Mouse (Mus musculus) embryonic facial prominence, embryonic 13.5 days (tissue): ENCODE data around the gene Parp8. TPM values are rescaled to one million over a fixed set of nuclear protein-coding genes. Genes with fewer than 3 reads are reported as not detected.

Experiments
- ATAC-seq: fragments of 200-750 bp; cut with Nextera tagmentation; 2 replicates; pipeline ENCODE4 v1.8.0; 2017; ENCODE audit warnings: low read depth; ENCODE audit not compliant: insufficient number of reproducible peaks, insufficient read depth, low FRiP score, low TSS enrichment
- H3K27ac ChIP-seq: fragments of 300-500 bp; sonication (generic); 2 replicates; pipeline ENCODE4 v1.5.1; 2015; ENCODE audit warnings: moderate library complexity, mild to moderate bottlenecking, inconsistent platforms
- H3K27me3 ChIP-seq: fragments of 300-500 bp; sonication (generic); 2 replicates; pipeline ENCODE4 v1.6.1; 2015; ENCODE audit warnings: mild to moderate bottlenecking, inconsistent platforms
- H3K36me3 ChIP-seq: fragments of 300-500 bp; sonication (generic); 2 replicates; pipeline ENCODE4 v1.6.1; 2015; ENCODE audit warnings: mild to moderate bottlenecking, inconsistent platforms
- H3K4me1 ChIP-seq: fragments of 300-500 bp; sonication (generic); 2 replicates; pipeline ENCODE4 v1.6.1; 2015; ENCODE audit warnings: inconsistent platforms
- H3K4me2 ChIP-seq: fragments of 300-500 bp; sonication (generic); 2 replicates; pipeline ENCODE4 v1.6.1; 2015; ENCODE audit warnings: moderate library complexity, mild to moderate bottlenecking, inconsistent platforms
- H3K4me3 ChIP-seq: fragments of 300-500 bp; sonication (generic); 2 replicates; pipeline ENCODE4 v1.5.1; 2015; ENCODE audit warnings: mild to moderate bottlenecking, inconsistent platforms
- H3K9ac ChIP-seq: fragments of 300-500 bp; sonication (generic); 2 replicates; pipeline ENCODE4 v1.6.1; 2015; ENCODE audit warnings: mild to moderate bottlenecking, inconsistent platforms
- H3K9me3 ChIP-seq: fragments of 300-500 bp; sonication (generic); 2 replicates; pipeline ENCODE4 v1.6.1; 2016; ENCODE audit warnings: inconsistent platforms
- WGBS: fragments of 180-500 bp; shearing (Covaris S2); methylation state at CpG from one replicate; pipeline ENCODE4 v1.1.7; 2015; ENCODE audit warnings: mixed read lengths; 5-methylcytosine and 5-hydroxymethylcytosine counted together
- polyA plus RNA-seq: library from polyadenylated mRNA; unstranded; fragments of >200 nt; fragmentation: Nextera tagmentation; extraction: Ambion mirVana; gene quantifications from 2 replicates; pipeline ENCODE4 v1.2.1, GENCODE M21; 2015

The Parp8 gene
- polyA plus RNA-seq, 1 experiment from 2014 or later: 19.9 TPM

- 79% methylated on average over 5 of the region's 5 CpGs for WGBS
- Histone ChIP-seq H3K4me3 (no peak overlapping the region), H3K9me3 (no peaks in the 10 kb centered on the region), H3K9ac (no peak overlapping the region), H3K36me3 (peaks cover 13% of the 10 kb centered on the region), H3K27me3 (no peaks in the 10 kb centered on the region), H3K27ac (no peak overlapping the region), H3K4me1 (no peaks in the 10 kb centered on the region), H3K4me2 (no peak overlapping the region)
- no peak for ATAC-seq
Measured at GRCm38 (mm10) chr13:116903394-116903793, 121.9 kb downstream of the Parp8 start.

- no peaks in the 10 kb centered on the region for H3K4me1 ChIP-seq
- peaks cover 28% of the 10 kb centered on the region for H3K36me3 ChIP-seq
- H3K4me2 ChIP-seq: no peak overlapping the region
- 90% methylated on average over 5 of the region's 5 CpGs for WGBS
- H3K9ac ChIP-seq: no peak overlapping the region
- ATAC-seq: no peak
- H3K9me3 ChIP-seq: no peaks in the 10 kb centered on the region
- H3K4me3 ChIP-seq: no peak overlapping the region
- H3K27ac ChIP-seq: no peak overlapping the region
- no peaks in the 10 kb centered on the region for H3K27me3 ChIP-seq
Measured at GRCm38 (mm10) chr13:116898395-116898794, 126.9 kb downstream of the Parp8 start.

- no peak overlapping the region for H3K4me3 ChIP-seq
- H3K27ac ChIP-seq: no peak overlapping the region
- ATAC-seq: no peak
- H3K4me1 ChIP-seq: no peaks in the 10 kb centered on the region
- no peak overlapping the region for H3K9ac ChIP-seq
- H3K27me3 ChIP-seq: no peaks in the 10 kb centered on the region
- H3K36me3 ChIP-seq: peaks cover 31% of the 10 kb centered on the region
- WGBS: 97% methylated on average over 1 of the region's 1 CpGs
- no peaks in the 10 kb centered on the region for H3K9me3 ChIP-seq
- H3K4me2 ChIP-seq: no peak overlapping the region
Measured at GRCm38 (mm10) chr13:116897711-116898110, 127.6 kb downstream of the Parp8 start.

GRCm38 (mm10) chr13:116884422-116884942 lies 140.9 kb downstream of the Parp8 start:
- Histone ChIP-seq H3K36me3 (no peaks in the 10 kb centered on the region), H3K27ac (no peak overlapping the region), H3K4me3 (no peak overlapping the region), H3K4me2 (no peak overlapping the region), H3K9me3 (no peaks in the 10 kb centered on the region), H3K9ac (no peak overlapping the region), H3K4me1 (no peaks in the 10 kb centered on the region), H3K27me3 (no peaks in the 10 kb centered on the region)
- WGBS: 81% methylated on average over 9 of the region's 9 CpGs
- ATAC-seq: no peak

- 85% methylated on average over 7 of the region's 7 CpGs for WGBS
- H3K4me1 ChIP-seq: no peaks in the 10 kb centered on the region
- no peak overlapping the region for H3K4me3 ChIP-seq
- H3K27me3 ChIP-seq: no peaks in the 10 kb centered on the region
- H3K36me3 ChIP-seq: no peaks in the 10 kb centered on the region
- no peak for ATAC-seq
- no peak overlapping the region for H3K27ac ChIP-seq
- H3K9me3 ChIP-seq: no peaks in the 10 kb centered on the region
- no peak overlapping the region for H3K4me2 ChIP-seq
- H3K9ac ChIP-seq: no peak overlapping the region
Measured at GRCm38 (mm10) chr13:116882226-116882625, 143.1 kb downstream of the Parp8 start.

GRCm38 (mm10) chr13:116879580-116880192 lies 145.7 kb downstream of the Parp8 start:
- Histone ChIP-seq H3K27ac (no peak overlapping the region), H3K4me1 (no peaks in the 10 kb centered on the region), H3K9me3 (no peaks in the 10 kb centered on the region), H3K36me3 (no peaks in the 10 kb centered on the region; the same call in 1 of the 2 replicates), H3K4me2 (no peak overlapping the region), H3K4me3 (no peak overlapping the region), H3K9ac (no peak overlapping the region), H3K27me3 (no peaks in the 10 kb centered on the region)
- 82% methylated on average over 10 of the region's 10 CpGs for WGBS
- no peak for ATAC-seq

- H3K4me3 ChIP-seq: no peak overlapping the region
- no peaks in the 10 kb centered on the region for H3K27me3 ChIP-seq
- H3K27ac ChIP-seq: no peak overlapping the region
- H3K4me2 ChIP-seq: no peak overlapping the region
- no peak for ATAC-seq
- no peaks in the 10 kb centered on the region for H3K4me1 ChIP-seq
- peaks cover 17% of the 10 kb centered on the region for H3K36me3 ChIP-seq
- no peak overlapping the region for H3K9ac ChIP-seq
- WGBS: 60% methylated on average over 1 of the region's 1 CpGs
- H3K9me3 ChIP-seq: no peaks in the 10 kb centered on the region
Measured at GRCm38 (mm10) chr13:116870221-116870620, 155.1 kb downstream of the Parp8 start.

GRCm38 (mm10) chr13:116843937-116844336 lies 181.4 kb downstream of the Parp8 start:
- Histone ChIP-seq H3K36me3 (no peaks in the 10 kb centered on the region), H3K27ac (no peak overlapping the region), H3K9ac (no peak overlapping the region), H3K27me3 (no peaks in the 10 kb centered on the region), H3K4me3 (no peak overlapping the region), H3K4me2 (no peak overlapping the region), H3K4me1 (no peaks in the 10 kb centered on the region), H3K9me3 (no peaks in the 10 kb centered on the region)
- 79% methylated on average over 5 of the region's 5 CpGs for WGBS
- ATAC-seq: no peak

- H3K27me3 ChIP-seq: no peaks in the 10 kb centered on the region
- no peak for ATAC-seq
- H3K4me3 ChIP-seq: no peak overlapping the region
- H3K9me3 ChIP-seq: no peaks in the 10 kb centered on the region
- H3K4me1 ChIP-seq: no peaks in the 10 kb centered on the region
- H3K27ac ChIP-seq: no peak overlapping the region
- no peak overlapping the region for H3K9ac ChIP-seq
- H3K36me3 ChIP-seq: no peaks in the 10 kb centered on the region
- no peak overlapping the region for H3K4me2 ChIP-seq
Measured at GRCm38 (mm10) chr13:116830984-116831383, 194.4 kb downstream of the Parp8 start.

GRCm38 (mm10) chr13:116829015-116829414 lies 196.3 kb downstream of the Parp8 start:
- WGBS: 82% methylated on average over 3 of the region's 3 CpGs

GRCm38 (mm10) chr13:116811456-116811855 lies 213.9 kb downstream of the Parp8 start:
- H3K4me3 ChIP-seq: no peak overlapping the region

More at GRCm38 (mm10) chr13:116829015-116829414, 196.3 kb downstream of the Parp8 start:
- no peak overlapping the region for H3K4me2 ChIP-seq
- H3K4me1 ChIP-seq: no peaks in the 10 kb centered on the region
- no peak overlapping the region for H3K9ac ChIP-seq
- H3K9me3 ChIP-seq: no peaks in the 10 kb centered on the region
- no peaks in the 10 kb centered on the region for H3K27me3 ChIP-seq
- no peak overlapping the region for H3K27ac ChIP-seq
- no peak overlapping the region for H3K4me3 ChIP-seq
- H3K36me3 ChIP-seq: no peaks in the 10 kb centered on the region
- no peak for ATAC-seq

More at GRCm38 (mm10) chr13:116811456-116811855, 213.9 kb downstream of the Parp8 start:
- Histone ChIP-seq H3K9me3 (no peaks in the 10 kb centered on the region), H3K4me2 (no peak overlapping the region), H3K36me3 (no peaks in the 10 kb centered on the region), H3K9ac (no peak overlapping the region), H3K27ac (no peak overlapping the region), H3K4me1 (no peaks in the 10 kb centered on the region), H3K27me3 (no peaks in the 10 kb centered on the region)
- 74% methylated on average over 1 of the region's 1 CpGs for WGBS
- no peak for ATAC-seq
